In the genomic region with DNA sequence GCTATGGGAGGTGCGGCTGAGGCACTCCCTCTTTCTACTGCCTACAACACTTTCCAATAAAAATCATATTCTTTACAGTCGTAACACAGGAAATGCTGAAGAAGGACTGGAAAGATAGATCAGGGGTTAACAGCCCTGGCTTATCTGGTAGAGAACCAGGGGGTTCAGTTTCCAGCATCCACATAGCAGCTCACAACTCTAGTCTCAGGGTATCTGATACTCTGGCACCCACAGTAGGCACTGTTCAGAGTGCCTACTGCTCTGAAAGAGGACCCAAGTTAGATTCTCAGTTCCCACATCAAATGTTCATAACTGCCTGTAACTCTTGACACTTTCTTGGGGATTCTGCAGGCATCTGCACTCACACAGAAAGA, we compare ENCODE assay signal across 8 mouse cellular contexts. TPM values are rescaled to one million over a fixed set of nuclear protein-coding genes. Genes with fewer than 3 reads are reported as not detected.
DNase-seq lines count a peak whose midpoint lies in the region; ATAC-seq and TF ChIP-seq lines count a peak whose summit lies in the region.

No protein-coding gene starts in this region.

- no peak for DNase-seq in left cerebral cortex, adult 2 months (ENCODE audit: extremely low spot score in 1 of 2, low spot score in 2 of 2)
- no peak for DNase-seq in left cerebral cortex, adult 8-10 months (ENCODE audit: low spot score in 2 of 2)
- no peak for DNase-seq in limb, embryonic 10.5 days (ENCODE audit: low spot score)
- no peak for DNase-seq in layer of hippocampus, adult 8-10 months (ENCODE audit: low spot score in 2 of 2)
- no peak for DNase-seq in kidney, adult 8-10 months

- ATAC-seq in embryonic facial prominence, embryonic 13.5 days (ENCODE audit: insufficient number of reproducible peaks, insufficient read depth, low FRiP score, low TSS enrichment, low read depth) = peak; percentile 17; the same call in 1 of the 2 replicates
- peak; percentile 57 for ATAC-seq in neural tube, embryonic 12.5 days (ENCODE audit: low FRiP score, low read depth)
- no peak for ATAC-seq in frontal cortex, adult (ENCODE audit: low TSS enrichment)

- no peak for TF ChIP-seq CTCF in left cerebral cortex, adult 2 months (IDR thresholded peaks at IDR 0.05)

- peaks cover 4% of the 10 kb centered on the region; the same call in 1 of the 2 replicates for H3K36me3 ChIP-seq in embryonic facial prominence, embryonic 13.5 days
- 0 out of 2 replicates have a peak, but pooled peaks cover 7% of the 10 kb centered on the region for H3K36me3 ChIP-seq in limb, embryonic 10.5 days
- 0 out of 2 replicates have a peak, but pooled peaks cover 2% of the 10 kb centered on the region for H3K36me3 ChIP-seq in neural tube, embryonic 12.5 days

- H3K27me3 ChIP-seq in embryonic facial prominence, embryonic 13.5 days = no peaks in the 10 kb centered on the region
- H3K27me3 ChIP-seq in limb, embryonic 10.5 days (ENCODE audit: low read depth, poor library complexity, severe bottlenecking) = no peaks in the 10 kb centered on the region
- no peaks in the 10 kb centered on the region for H3K27me3 ChIP-seq in neural tube, embryonic 12.5 days (replicated peaks)

- peak overlapping the region; percentile 62 for H3K4me2 ChIP-seq in embryonic facial prominence, embryonic 13.5 days
- H3K4me2 ChIP-seq in neural tube, embryonic 12.5 days (replicated peaks) = peak overlapping the region; percentile 64

- H3K27ac ChIP-seq in left cerebral cortex, adult 2 months = peak overlapping the region; percentile 74
- H3K27ac ChIP-seq in embryonic facial prominence, embryonic 13.5 days = no peak overlapping the region; the same call in 1 of the 2 replicates
- peak overlapping the region; percentile 90; the same call in 1 of the 2 replicates for H3K27ac ChIP-seq in limb, embryonic 10.5 days
- H3K27ac ChIP-seq in neural tube, embryonic 12.5 days = no peak overlapping the region

- H3K4me3 ChIP-seq in left cerebral cortex, adult 2 months = peak overlapping the region; percentile 60
- peak overlapping the region; percentile 74 for H3K4me3 ChIP-seq in embryonic facial prominence, embryonic 13.5 days
- peak overlapping the region; percentile 69 for H3K4me3 ChIP-seq in limb, embryonic 10.5 days
- peak overlapping the region; percentile 67 for H3K4me3 ChIP-seq in neural tube, embryonic 12.5 days

- H3K9ac ChIP-seq in embryonic facial prominence, embryonic 13.5 days = peak overlapping the region; percentile 81; the same call in 1 of the 2 replicates
- H3K9ac ChIP-seq in neural tube, embryonic 12.5 days = peak overlapping the region; percentile 64; the same call in 1 of the 2 replicates

- 3% methylated on average over 2 of the region's 2 CpGs for WGBS in embryonic facial prominence, embryonic 13.5 days
- 2% methylated on average over 2 of the region's 2 CpGs for WGBS in limb, embryonic 10.5 days
- WGBS in neural tube, embryonic 12.5 days = 5% methylated on average over 2 of the region's 2 CpGs

- H3K9me3 ChIP-seq in embryonic facial prominence, embryonic 13.5 days = no peaks in the 10 kb centered on the region
- no peaks in the 10 kb centered on the region for H3K9me3 ChIP-seq in limb, embryonic 10.5 days (replicated peaks)
- H3K9me3 ChIP-seq in neural tube, embryonic 12.5 days = no peaks in the 10 kb centered on the region

- peaks cover 16% of the 10 kb centered on the region for H3K4me1 ChIP-seq in embryonic facial prominence, embryonic 13.5 days
- H3K4me1 ChIP-seq in limb, embryonic 10.5 days = peaks cover 10% of the 10 kb centered on the region
- H3K4me1 ChIP-seq in neural tube, embryonic 12.5 days = no peaks in the 10 kb centered on the region

- intact Hi-C loops in left cerebral cortex, adult 2 months (cut with DNase I) = loop anchor here (1.0 to 10.0 kb wide), 4 partner anchors 31 to 962 kb away; a partner anchor contains a TSS

RNA-seq across cellular contexts. Expression of a gene that starts 0.4 kb away (rescaled TPM):
- total RNA-seq in left cerebral cortex, adult 2 months (2021) = 10 to 100 TPM; 19.0 to 20.8 TPM
- 10 to 100 TPM; 21.0 to 23.6 (median 23.1) TPM for total RNA-seq in left cerebral cortex, adult 8-10 months (2022)
- polyA plus RNA-seq in embryonic facial prominence, embryonic 13.5 days (2015; fragmentation: Nextera tagmentation; extraction: Ambion mirVana) = 33.9 and 36.0 TPM in 2 replicates
- 32.5 and 33.0 TPM in 2 replicates for polyA plus RNA-seq in limb, embryonic 10.5 days (2016; fragmentation: Nextera tagmentation; extraction: Ambion mirVana)
- 23.6 and 24.6 TPM in 2 replicates for polyA plus RNA-seq in neural tube, embryonic 12.5 days (2016; fragmentation: Nextera tagmentation; extraction: Ambion mirVana)
- 10 to 100 TPM; 17.0 to 25.9 (median 18.8) TPM for total RNA-seq in layer of hippocampus, adult 8-10 months (2022)

RNA-seq across cellular contexts. Expression of a gene that starts 37.8 kb away (rescaled TPM):
- 10 to 100 TPM; 15.3 to 19.0 TPM for total RNA-seq in left cerebral cortex, adult 2 months (2021)
- total RNA-seq in left cerebral cortex, adult 8-10 months (2022) = 10 to 100 TPM; 15.0 to 21.0 (median 19.1) TPM
- polyA plus RNA-seq in embryonic facial prominence, embryonic 13.5 days (2015; fragmentation: Nextera tagmentation; extraction: Ambion mirVana) = 20.7 and 26.1 TPM in 2 replicates
- polyA plus RNA-seq in limb, embryonic 10.5 days (2016; fragmentation: Nextera tagmentation; extraction: Ambion mirVana) = 34.9 and 43.5 TPM in 2 replicates
- 8.6 and 9.3 TPM in 2 replicates for polyA plus RNA-seq in neural tube, embryonic 12.5 days (2016; fragmentation: Nextera tagmentation; extraction: Ambion mirVana)
- 10 to 100 TPM; 10.9 to 15.5 (median 13.2) TPM for total RNA-seq in layer of hippocampus, adult 8-10 months (2022)

RNA-seq across cellular contexts. Expression of a gene that starts 57.8 kb away (rescaled TPM):
- total RNA-seq in left cerebral cortex, adult 2 months (2021) = 100 to 1,000 TPM; 120 to 129 TPM
- total RNA-seq in left cerebral cortex, adult 8-10 months (2022) = 100 to 1,000 TPM; 129 to 196 (median 170) TPM
- 174 and 193 TPM in 2 replicates for polyA plus RNA-seq in embryonic facial prominence, embryonic 13.5 days (2015; fragmentation: Nextera tagmentation; extraction: Ambion mirVana)
- polyA plus RNA-seq in limb, embryonic 10.5 days (2016; fragmentation: Nextera tagmentation; extraction: Ambion mirVana) = 100 and 108 TPM in 2 replicates
- polyA plus RNA-seq in neural tube, embryonic 12.5 days (2016; fragmentation: Nextera tagmentation; extraction: Ambion mirVana) = 136 and 138 TPM in 2 replicates
- total RNA-seq in layer of hippocampus, adult 8-10 months (2022) = 100 to 1,000 TPM; 110 to 244 (median 174) TPM

Comparison
In these comparisons a context has a peak if more than half of its experiments do, and no peak if none do; other contexts are left out.
1. H3K27ac ChIP-seq: peak in left cerebral cortex, adult 2 months (single experiment) and limb, embryonic 10.5 days (single experiment); none in embryonic facial prominence, embryonic 13.5 days (single experiment) and neural tube, embryonic 12.5 days (single experiment).
2. Peak in every context shown above with its lines, with median percentiles within 50 percentile points of each other: H3K4me3 ChIP-seq.